Mouse (Mus musculus) MEL (cell line): ENCODE data around the gene Col4a2.

Source experiments
- BHLHE40 ChIP-seq: IDR thresholded peaks from 2 replicates; pipeline ENCODE4 v1.6.1; 2012; ENCODE audit warnings: low read depth, mild to moderate bottlenecking, inconsistent platforms, low read length, improper control_type of control experiment, borderline replicate concordance
- CTCF ChIP-seq, 3 experiments: IDR thresholded peaks in 2 of 3; conservative IDR thresholded peaks in 1 of 3; 2 replicates each; pipeline ENCODE4 v1.5.1; 2011 to 2012; ENCODE audit warnings: low read length in 3 of 3, low read depth in 2 of 3, mild to moderate bottlenecking in 2 of 3, improper control_type of control experiment in 1 of 3, inconsistent platforms in 1 of 3, mixed read lengths in 1 of 3, moderate library complexity in 1 of 3; ENCODE audit not compliant: control insufficient read depth in 1 of 3, insufficient read depth in 1 of 3, poor library complexity in 1 of 3, severe bottlenecking in 1 of 3
- EP300 ChIP-seq, 2 experiments: IDR thresholded peaks; 2 replicates each; pipeline ENCODE4 v1.6.1; 2011; ENCODE audit warnings: improper control_type of control experiment in 2 of 2, low read length in 2 of 2, low read depth in 1 of 2, mild to moderate bottlenecking in 1 of 2
- NELFE ChIP-seq: IDR thresholded peaks from 2 replicates; pipeline ENCODE4 v1.6.1; 2011; ENCODE audit warnings: low read depth, low read length, improper control_type of control experiment
- POLR2AphosphoS2 ChIP-seq: IDR thresholded peaks from 2 replicates; pipeline ENCODE4 v1.6.1; 2011; ENCODE audit warnings: low read length, improper control_type of control experiment
- POLR2AphosphoS5 ChIP-seq: IDR thresholded peaks from 2 replicates; pipeline ENCODE4 v1.6.1; 2012; ENCODE audit warnings: low read depth, borderline replicate concordance, mild to moderate bottlenecking, inconsistent platforms, low read length, moderate library complexity, mixed read lengths
- USF1 ChIP-seq: IDR thresholded peaks from 2 replicates; pipeline ENCODE4 v1.6.1; 2014; ENCODE audit warnings: low read depth, mild to moderate bottlenecking, inconsistent platforms, low read length, improper control_type of control experiment, moderate library complexity

DNA sequence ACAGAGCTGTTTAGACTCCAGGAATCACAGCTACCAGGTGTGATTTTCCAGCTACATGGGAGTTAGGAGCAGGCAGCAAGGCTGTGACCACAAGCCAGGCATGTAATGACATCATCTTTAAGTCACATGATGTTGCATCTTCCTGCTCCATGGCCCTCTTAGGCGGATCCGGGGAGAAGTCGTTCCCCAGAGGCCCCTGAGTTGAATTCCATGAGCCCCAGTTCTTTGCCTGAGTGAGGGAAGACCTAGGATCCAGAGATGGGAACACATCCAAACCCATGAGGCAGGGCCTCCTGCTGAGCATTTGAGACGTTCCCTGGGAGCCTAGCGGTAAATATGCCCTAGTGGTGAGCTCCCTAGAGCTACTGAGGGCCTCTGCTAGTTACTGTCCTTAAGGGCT lies 99.8 kb downstream of the Col4a2 start:
- TF ChIP-seq POLR2AphosphoS2 = no peak
- TF ChIP-seq CTCF (IDR thresholded peaks at IDR 0.05 in 2 of 3, conservative IDR thresholded peaks at IDR 0.05 in 1 of 3; ENCODE audit: control insufficient read depth in 1 of 3, insufficient read depth in 1 of 3, low read depth in 2 of 3, low read length in 3 of 3, poor library complexity in 1 of 3, severe bottlenecking in 1 of 3) = no peak
- no peak for TF ChIP-seq EP300 (IDR thresholded peaks at IDR 0.05; ENCODE audit: low read depth in 1 of 2, low read length in 2 of 2)
- no peak for TF ChIP-seq BHLHE40
- no peak for TF ChIP-seq POLR2AphosphoS5
- TF ChIP-seq USF1 = no peak
- no peak for TF ChIP-seq NELFE
